Mouse (Mus musculus): ENCODE data around the gene Sik3. TPM values are rescaled to one million over a fixed set of nuclear protein-coding genes. Genes with fewer than 3 reads are reported as not detected.

Gene Sik3
- polyA plus RNA-seq, 1 experiment: 30.4 TPM

GRCm38 (mm10) chr9:46038786-46039185 is 26.2 kb downstream of the Sik3 start:
- Histone ChIP-seq H3K27me3 (ENCODE audit: control insufficient read depth, insufficient read depth, low read length) (no peaks in the 10 kb centered on the region), H3K27ac (ENCODE audit: control insufficient read depth, insufficient read depth, low read depth, low read length) (no peak overlapping the region), H3K4me3 (ENCODE audit: control insufficient read depth, low read depth, low read length) (no peak overlapping the region), H3K36me3 (ENCODE audit: control insufficient read depth, insufficient read depth, low read length) (no peaks in the 10 kb centered on the region; the same call in 1 of the 2 replicates), H3K4me1 (ENCODE audit: control insufficient read depth, insufficient read depth, low read length) (no peaks in the 10 kb centered on the region)
- TF ChIP-seq POLR2A (IDR thresholded peaks at IDR 0.05; ENCODE audit: control insufficient read depth, low read depth, low read length) (no peak), CTCF (IDR thresholded peaks at IDR 0.05; ENCODE audit: control insufficient read depth, insufficient read depth, insufficient replicate concordance, low read depth, low read length) (no peak)

GRCm38 (mm10) chr9:46041186-46041585 is 28.6 kb downstream of the Sik3 start:
- Histone ChIP-seq H3K27ac (ENCODE audit: control insufficient read depth, insufficient read depth, low read depth, low read length) (no peak overlapping the region), H3K27me3 (ENCODE audit: control insufficient read depth, insufficient read depth, low read length) (no peaks in the 10 kb centered on the region), H3K4me3 (ENCODE audit: control insufficient read depth, low read depth, low read length) (no peak overlapping the region), H3K36me3 (ENCODE audit: control insufficient read depth, insufficient read depth, low read length) (no peaks in the 10 kb centered on the region; the same call in 1 of the 2 replicates), H3K4me1 (ENCODE audit: control insufficient read depth, insufficient read depth, low read length) (no peaks in the 10 kb centered on the region)
- TF ChIP-seq CTCF (IDR thresholded peaks at IDR 0.05; ENCODE audit: control insufficient read depth, insufficient read depth, insufficient replicate concordance, low read depth, low read length): no peak
- TF ChIP-seq POLR2A (IDR thresholded peaks at IDR 0.05; ENCODE audit: control insufficient read depth, low read depth, low read length): no peak

- Histone ChIP-seq H3K4me3 (ENCODE audit: control insufficient read depth, low read depth, low read length) (no peak overlapping the region), H3K27me3 (ENCODE audit: control insufficient read depth, insufficient read depth, low read length) (no peaks in the 10 kb centered on the region), H3K4me1 (ENCODE audit: control insufficient read depth, insufficient read depth, low read length) (no peaks in the 10 kb centered on the region), H3K27ac (ENCODE audit: control insufficient read depth, insufficient read depth, low read depth, low read length) (no peak overlapping the region), H3K36me3 (ENCODE audit: control insufficient read depth, insufficient read depth, low read length) (no peaks in the 10 kb centered on the region; the same call in 1 of the 2 replicates)
- no peak for TF ChIP-seq CTCF (IDR thresholded peaks at IDR 0.05; ENCODE audit: control insufficient read depth, insufficient read depth, insufficient replicate concordance, low read depth, low read length)
Measured at GRCm38 (mm10) chr9:46042387-46042786, 29.8 kb downstream of the Sik3 start.

- Histone ChIP-seq H3K27ac (ENCODE audit: control insufficient read depth, insufficient read depth, low read depth, low read length) (no peak overlapping the region), H3K36me3 (ENCODE audit: control insufficient read depth, insufficient read depth, low read length) (no peaks in the 10 kb centered on the region), H3K27me3 (ENCODE audit: control insufficient read depth, insufficient read depth, low read length) (no peaks in the 10 kb centered on the region), H3K4me3 (ENCODE audit: control insufficient read depth, low read depth, low read length) (no peak overlapping the region), H3K4me1 (ENCODE audit: control insufficient read depth, insufficient read depth, low read length) (no peaks in the 10 kb centered on the region)
- TF ChIP-seq CTCF (IDR thresholded peaks at IDR 0.05; ENCODE audit: control insufficient read depth, insufficient read depth, insufficient replicate concordance, low read depth, low read length) (no peak), POLR2A (IDR thresholded peaks at IDR 0.05; ENCODE audit: control insufficient read depth, low read depth, low read length) (no peak)
Measured at GRCm38 (mm10) chr9:46043626-46044025, 31.0 kb downstream of the Sik3 start.

- no peaks in the 10 kb centered on the region for H3K4me1 ChIP-seq (ENCODE audit: control insufficient read depth, insufficient read depth, low read length)
- H3K27ac ChIP-seq (ENCODE audit: control insufficient read depth, insufficient read depth, low read depth, low read length): no peak overlapping the region
- no peak overlapping the region for H3K4me3 ChIP-seq (ENCODE audit: control insufficient read depth, low read depth, low read length)
- H3K36me3 ChIP-seq (ENCODE audit: control insufficient read depth, insufficient read depth, low read length): no peaks in the 10 kb centered on the region
- no peak for TF ChIP-seq POLR2A (IDR thresholded peaks at IDR 0.05; ENCODE audit: control insufficient read depth, low read depth, low read length)
- TF ChIP-seq CTCF (IDR thresholded peaks at IDR 0.05; ENCODE audit: control insufficient read depth, insufficient read depth, insufficient replicate concordance, low read depth, low read length): no peak
- H3K27me3 ChIP-seq (ENCODE audit: control insufficient read depth, insufficient read depth, low read length): no peaks in the 10 kb centered on the region
Measured at GRCm38 (mm10) chr9:46046724-46047517, 34.3 kb downstream of the Sik3 start.

GRCm38 (mm10) chr9:46049525-46049924 is 36.9 kb downstream of the Sik3 start:
- Histone ChIP-seq H3K4me3 (ENCODE audit: control insufficient read depth, low read depth, low read length) (no peak overlapping the region), H3K4me1 (ENCODE audit: control insufficient read depth, insufficient read depth, low read length) (no peaks in the 10 kb centered on the region), H3K27me3 (ENCODE audit: control insufficient read depth, insufficient read depth, low read length) (no peaks in the 10 kb centered on the region), H3K36me3 (ENCODE audit: control insufficient read depth, insufficient read depth, low read length) (no peaks in the 10 kb centered on the region), H3K27ac (ENCODE audit: control insufficient read depth, insufficient read depth, low read depth, low read length) (no peak overlapping the region)
- TF ChIP-seq CTCF (IDR thresholded peaks at IDR 0.05; ENCODE audit: control insufficient read depth, insufficient read depth, insufficient replicate concordance, low read depth, low read length) (no peak), POLR2A (IDR thresholded peaks at IDR 0.05; ENCODE audit: control insufficient read depth, low read depth, low read length) (no peak)

GRCm38 (mm10) chr9:46050203-46050602 is 37.6 kb downstream of the Sik3 start:
- no peak for TF ChIP-seq POLR2A (IDR thresholded peaks at IDR 0.05; ENCODE audit: control insufficient read depth, low read depth, low read length)
- no peak for TF ChIP-seq CTCF (IDR thresholded peaks at IDR 0.05; ENCODE audit: control insufficient read depth, insufficient read depth, insufficient replicate concordance, low read depth, low read length)
- no peaks in the 10 kb centered on the region for H3K27me3 ChIP-seq (ENCODE audit: control insufficient read depth, insufficient read depth, low read length)
- H3K4me1 ChIP-seq (ENCODE audit: control insufficient read depth, insufficient read depth, low read length): no peaks in the 10 kb centered on the region
- H3K4me3 ChIP-seq (ENCODE audit: control insufficient read depth, low read depth, low read length): no peak overlapping the region
- no peaks in the 10 kb centered on the region for H3K36me3 ChIP-seq (ENCODE audit: control insufficient read depth, insufficient read depth, low read length)
- H3K27ac ChIP-seq (ENCODE audit: control insufficient read depth, insufficient read depth, low read depth, low read length): no peak overlapping the region
